Mouse (Mus musculus) embryonic facial prominence, embryonic 10.5 days (tissue): ENCODE data around the gene Vsig10l. TPM values are rescaled to one million over a fixed set of nuclear protein-coding genes. Genes with fewer than 3 reads are reported as not detected.

Experiments
- DNase-seq: peaks from one replicate; pipeline ENCODE4 v3.0.0-alpha.2; 2017; ENCODE audit warnings: low spot score
- H3K27ac ChIP-seq: fragments of 300-500 bp; sonication (generic); replicated peaks from 2 replicates; pipeline ENCODE4 v1.5.1; 2016; ENCODE audit warnings: mild to moderate bottlenecking
- H3K27me3 ChIP-seq: fragments of 300-500 bp; sonication (generic); replicated peaks from 2 replicates; pipeline ENCODE4 v1.6.1; 2016; ENCODE audit warnings: low read depth, mild to moderate bottlenecking; ENCODE audit not compliant: poor library complexity, severe bottlenecking
- H3K36me3 ChIP-seq: fragments of 300-500 bp; sonication (generic); replicated peaks from 2 replicates; pipeline ENCODE4 v1.6.1; 2016; ENCODE audit warnings: mild to moderate bottlenecking, moderate library complexity
- H3K4me1 ChIP-seq: fragments of 300-500 bp; sonication (generic); 2 replicates; pipeline ENCODE4 v1.6.1; 2016
- H3K4me3 ChIP-seq: fragments of 300-500 bp; sonication (generic); 2 replicates; pipeline ENCODE4 v1.5.1; 2016; ENCODE audit warnings: mild to moderate bottlenecking, moderate library complexity
- H3K9me3 ChIP-seq: fragments of 300-500 bp; sonication (generic); 2 replicates; pipeline ENCODE4 v1.6.1; 2016; ENCODE audit warnings: mild to moderate bottlenecking
- WGBS: fragments of 180-500 bp; shearing (Covaris S2); methylation state at CpG from one replicate; pipeline ENCODE4 v1.1.7; 2016; 5-methylcytosine and 5-hydroxymethylcytosine counted together
- microRNA-seq: library from miRNA; unstranded; fragments of <30 nt; microRNA quantifications from one replicate; pipeline ENCODE4, GENCODE M21; 2017
- polyA plus RNA-seq: library from polyadenylated mRNA; unstranded; fragments of >200 nt; fragmentation: Nextera tagmentation; extraction: Ambion mirVana; gene quantifications from 2 replicates; pipeline ENCODE4 v1.2.1, GENCODE M21; 2016

The Vsig10l gene
- polyA plus RNA-seq, 1 experiment from 2014 or later: 2.3 TPM

DNA sequence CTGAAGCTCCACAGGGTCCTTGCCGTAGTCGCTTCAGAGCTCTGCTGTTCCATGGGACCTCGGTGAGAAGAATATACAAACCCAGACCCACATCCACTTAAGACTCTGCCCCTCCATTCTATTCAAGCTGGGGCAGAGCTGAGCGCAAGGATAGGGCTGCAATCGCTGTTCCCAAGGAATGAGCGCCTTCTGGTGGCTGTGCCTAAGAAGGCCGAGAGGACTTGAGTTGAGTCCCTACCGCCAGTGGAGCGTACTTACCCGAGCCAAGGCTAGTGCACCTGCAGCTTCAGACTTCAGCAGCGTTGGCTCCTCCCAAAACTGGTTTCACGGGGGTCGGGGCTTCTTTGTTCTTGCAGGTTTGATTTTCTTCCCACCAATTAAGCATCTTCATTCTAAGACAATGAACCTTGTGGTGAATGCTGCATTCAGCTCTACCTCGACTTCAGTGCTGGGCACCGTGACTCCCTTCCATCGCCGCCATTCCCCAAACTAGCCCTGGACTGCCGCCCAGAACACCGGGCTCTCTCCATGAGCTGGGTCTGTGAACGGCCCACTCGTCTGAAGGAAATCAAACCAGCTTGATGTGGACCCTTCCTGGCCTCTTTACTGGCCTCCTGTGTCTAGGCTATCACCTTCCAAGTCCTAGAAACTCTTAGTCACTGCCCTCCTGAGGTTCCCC, 32.5 kb downstream of the Vsig10l start:
- H3K9me3 ChIP-seq: peaks cover 10% of the 10 kb centered on the region; the same call in 1 of the 2 replicates
- H3K4me3 ChIP-seq: no peak overlapping the region
- H3K36me3 ChIP-seq: no peaks in the 10 kb centered on the region
- peaks cover 1% of the 10 kb centered on the region; the same call in 1 of the 2 replicates for H3K4me1 ChIP-seq
- WGBS: 14% methylated on average over 21 of the region's 21 CpGs
- H3K27me3 ChIP-seq: peaks cover 30% of the 10 kb centered on the region
- peak; percentile 49 for DNase-seq
- no peak overlapping the region for H3K27ac ChIP-seq

DNA sequence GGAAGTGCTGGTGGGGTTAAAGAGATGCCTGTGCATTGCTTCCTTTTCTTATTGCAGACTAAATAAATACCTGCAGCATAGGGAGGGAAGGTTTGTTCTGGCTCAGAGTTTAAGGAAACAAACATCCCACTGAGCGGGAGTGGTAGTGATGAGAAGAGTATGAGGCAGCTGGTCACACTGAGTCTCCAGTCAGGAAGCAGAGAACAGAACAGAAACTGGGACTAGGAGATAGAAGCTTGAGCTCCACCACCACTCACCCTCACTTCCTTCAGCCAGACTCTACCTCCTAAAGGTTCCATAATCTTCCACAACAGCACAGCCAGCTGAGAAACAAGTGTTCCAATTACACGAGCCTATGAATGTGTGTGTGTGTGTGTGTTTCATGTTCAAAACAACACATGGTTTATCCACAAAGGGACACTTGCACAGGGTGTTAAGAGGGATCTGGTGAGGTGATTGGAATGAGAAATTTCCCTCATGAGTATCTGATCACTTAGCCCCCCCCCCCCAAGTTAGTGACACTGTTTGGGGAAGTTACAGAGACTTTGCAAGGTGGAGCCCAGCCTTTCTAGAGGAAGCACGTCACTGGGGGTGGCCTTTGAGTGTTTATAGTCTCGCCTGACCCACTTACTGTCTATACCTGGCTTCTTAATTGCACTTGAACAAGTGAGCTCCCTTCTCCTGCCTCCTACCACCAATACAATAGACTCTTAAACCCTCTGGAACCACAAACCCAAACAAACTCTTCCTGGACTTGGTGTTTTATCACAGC, 48.9 kb downstream of the Vsig10l start:
- Histone ChIP-seq H3K9me3 (no peaks in the 10 kb centered on the region), H3K27ac (no peak overlapping the region), H3K27me3 (no peaks in the 10 kb centered on the region), H3K4me3 (no peak overlapping the region), H3K36me3 (no peaks in the 10 kb centered on the region), H3K4me1 (no peaks in the 10 kb centered on the region)
- no peak for DNase-seq
- 64% methylated on average over 4 of the region's 4 CpGs for WGBS

- no peak overlapping the region for H3K4me3 ChIP-seq
- H3K27me3 ChIP-seq: no peaks in the 10 kb centered on the region
- no peaks in the 10 kb centered on the region for H3K36me3 ChIP-seq
- no peaks in the 10 kb centered on the region for H3K9me3 ChIP-seq
- no peaks in the 10 kb centered on the region for H3K4me1 ChIP-seq
- no peak overlapping the region for H3K27ac ChIP-seq
- WGBS: 75% methylated on average over 4 of the region's 4 CpGs
- no peak for DNase-seq
These were observed 49.6 kb downstream of the Vsig10l start for GRCm38 (mm10) chr7:43512519-43512918.

DNA sequence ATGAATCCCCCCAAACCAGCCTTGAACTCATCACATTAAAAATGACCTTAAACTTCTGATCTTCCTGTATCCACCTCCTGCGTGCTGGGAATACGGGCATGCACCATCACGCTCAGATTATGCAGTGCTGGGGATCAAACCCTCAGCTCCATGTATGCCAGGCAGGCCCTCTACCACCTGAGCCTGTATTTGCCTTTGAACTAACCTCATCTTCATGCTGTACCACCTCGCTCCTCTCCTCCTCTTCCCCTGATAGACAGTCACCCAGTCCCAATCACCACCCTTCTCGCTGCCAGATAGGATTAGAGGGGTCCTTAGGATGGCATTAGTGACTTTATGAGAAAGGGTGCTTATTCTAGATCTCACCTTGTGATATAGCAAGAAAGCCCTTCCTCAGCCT, 52.1 kb downstream of the Vsig10l start:
- Histone ChIP-seq H3K27me3 (no peaks in the 10 kb centered on the region), H3K4me3 (no peak overlapping the region), H3K36me3 (no peaks in the 10 kb centered on the region), H3K4me1 (no peaks in the 10 kb centered on the region), H3K9me3 (no peaks in the 10 kb centered on the region), H3K27ac (no peak overlapping the region)
- WGBS: 82% methylated on average over 5 of the region's 5 CpGs
- no peak for DNase-seq

DNA sequence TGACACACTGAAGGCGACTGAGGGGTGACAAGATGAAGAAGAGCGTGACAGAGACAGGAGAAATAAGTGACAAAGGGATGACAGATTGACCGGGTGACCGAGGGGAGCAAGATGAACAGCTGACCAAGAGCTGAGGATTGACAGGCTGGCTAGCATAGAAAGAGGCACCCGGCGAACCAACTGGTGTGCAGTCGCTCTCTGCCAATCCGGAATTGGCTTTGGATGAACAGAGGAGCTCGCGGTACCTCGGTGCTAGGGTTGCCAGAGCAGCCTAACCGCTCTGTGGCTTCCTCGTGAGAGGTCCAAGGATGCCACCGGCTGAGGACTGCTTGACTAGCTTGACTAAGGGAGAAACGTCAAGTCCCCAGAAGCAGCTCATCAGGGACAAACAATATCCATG, 55.4 kb downstream of the Vsig10l start:
- H3K4me1 ChIP-seq: no peaks in the 10 kb centered on the region
- H3K27me3 ChIP-seq: no peaks in the 10 kb centered on the region
- no peak for DNase-seq
- H3K4me3 ChIP-seq: no peak overlapping the region
- 87% methylated on average over 15 of the region's 15 CpGs for WGBS
- H3K9me3 ChIP-seq: no peaks in the 10 kb centered on the region
- H3K36me3 ChIP-seq: no peaks in the 10 kb centered on the region
- H3K27ac ChIP-seq: no peak overlapping the region

Small RNA genes lying within 50 kb of the gene (microRNA-seq; reads per million reads assigned to microRNA genes)
- not detected for gene Mir7051

Other genes with a start within 250 kb of the Vsig10l start
- 10.5 and 10.6 TPM in 2 replicates for gene Zfp715, start 149.9 kb upstream of the Vsig10l start, polyA plus RNA-seq
- gene Siglecf, start 111.8 kb upstream of the Vsig10l start, polyA plus RNA-seq: 0.13 and 0.15 TPM in 2 replicates
- 0.06 and 0.16 TPM in 2 replicates for gene Siglecg, start 54.9 kb upstream of the Vsig10l start, polyA plus RNA-seq
- gene Lim2, start 35.5 kb upstream of the Vsig10l start, polyA plus RNA-seq: 0.17 TPM in 1 of 2 replicates, not detected in the other
- not detected in 2 replicates for gene Nkg7, start 26.1 kb upstream of the Vsig10l start, polyA plus RNA-seq
- gene Cldnd2, start 22.4 kb upstream of the Vsig10l start, polyA plus RNA-seq: not detected in 2 replicates
- gene Etfb, start 19.1 kb upstream of the Vsig10l start, polyA plus RNA-seq: 231 and 252 TPM in 2 replicates
- 0.24 and 0.67 TPM in 2 replicates for gene Gm45233, start 19.0 kb upstream of the Vsig10l start, polyA plus RNA-seq
- 0.70 and 0.71 TPM in 2 replicates for gene Iglon5, start 26.9 kb downstream of the Vsig10l start, polyA plus RNA-seq
- gene 4931406B18Rik, start 42.8 kb downstream of the Vsig10l start, polyA plus RNA-seq: not detected in 2 replicates
- 0.39 and 0.51 TPM in 2 replicates for gene Cd33, start 81.3 kb downstream of the Vsig10l start, polyA plus RNA-seq
- 5.4 and 6.2 TPM in 2 replicates for gene Zfp658, start 99.1 kb downstream of the Vsig10l start, polyA plus RNA-seq
- 15.0 and 15.6 TPM in 2 replicates for gene Zfp719, start 116.5 kb downstream of the Vsig10l start, polyA plus RNA-seq
- gene Zfp819, start 144.0 kb downstream of the Vsig10l start, polyA plus RNA-seq: 1.1 and 1.4 TPM in 2 replicates
- gene Ceacam18, start 171.6 kb downstream of the Vsig10l start, polyA plus RNA-seq: not detected in 2 replicates
- gene Siglece, start 197.0 kb downstream of the Vsig10l start, polyA plus RNA-seq: 0.25 and 0.52 TPM in 2 replicates
- gene Ctu1, start 208.9 kb downstream of the Vsig10l start, polyA plus RNA-seq: 18.1 and 18.7 TPM in 2 replicates
- not detected in 2 replicates for gene Klk14, start 227.3 kb downstream of the Vsig10l start, polyA plus RNA-seq
- 0.24 and 0.56 TPM in 2 replicates for gene Klk13, start 249.4 kb downstream of the Vsig10l start, polyA plus RNA-seq